Mouse (Mus musculus): ENCODE measurements around the gene Enam.

DNA sequence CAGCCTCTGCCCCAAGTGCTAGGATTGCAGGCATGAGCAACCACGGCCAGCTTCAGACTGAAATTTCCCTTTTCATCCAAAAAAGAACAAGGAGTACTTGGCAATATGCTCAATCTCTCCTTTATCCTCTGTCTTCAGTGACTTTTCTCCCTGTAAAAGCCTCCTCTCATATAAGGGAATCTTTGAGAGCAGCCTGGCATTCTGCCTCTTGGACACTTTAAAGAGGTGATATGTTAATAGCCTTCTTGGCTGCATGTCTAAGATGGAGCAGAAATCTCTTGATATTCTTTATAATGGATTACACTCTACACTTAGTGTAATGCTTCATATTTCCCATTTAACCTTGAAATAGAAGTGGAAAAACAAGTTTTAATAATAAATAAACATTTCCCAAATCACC, 43.1 kb downstream of the Enam start:
- no peak for TF ChIP-seq CTCF (IDR thresholded peaks at IDR 0.05; ENCODE audit: insufficient read depth, low read depth, low read length)
- no peak for TF ChIP-seq POLR2A (IDR thresholded peaks at IDR 0.05; ENCODE audit: insufficient read depth, low read depth, low read length)
